Mouse (Mus musculus) embryonic facial prominence, embryonic 15.5 days (tissue): ENCODE measurements at regions not wholly inside any gene's neighbourhood (a gene's known extent, or its start where the extent isn't known, plus 50 kb on each side); places are given as distances from the start of the nearest gene placed in this dataset.

Experiments
- ATAC-seq: fragments of 200-750 bp; cut with Nextera tagmentation; 2 replicates; pipeline ENCODE4 v1.8.0; 2017; ENCODE audit warnings: low read depth, moderate TSS enrichment; ENCODE audit not compliant: insufficient number of reproducible peaks, low FRiP score, low TSS enrichment
- H3K27ac ChIP-seq: fragments of 300-500 bp; sonication (generic); replicated peaks from 2 replicates; pipeline ENCODE4 v1.5.1; 2015; ENCODE audit warnings: mild to moderate bottlenecking, inconsistent platforms
- H3K27me3 ChIP-seq: fragments of 300-500 bp; sonication (generic); 2 replicates; pipeline ENCODE4 v1.6.1; 2015; ENCODE audit warnings: inconsistent platforms
- H3K36me3 ChIP-seq: fragments of 300-500 bp; sonication (generic); 2 replicates; pipeline ENCODE4 v1.6.1; 2015; ENCODE audit warnings: mild to moderate bottlenecking, inconsistent platforms
- H3K4me1 ChIP-seq: fragments of 300-500 bp; sonication (generic); 2 replicates; pipeline ENCODE4 v1.6.1; 2015; ENCODE audit warnings: inconsistent platforms
- H3K4me2 ChIP-seq: fragments of 300-500 bp; sonication (generic); replicated peaks from 2 replicates; pipeline ENCODE4 v1.6.1; 2015; ENCODE audit warnings: mild to moderate bottlenecking, inconsistent platforms
- H3K4me3 ChIP-seq: fragments of 300-500 bp; sonication (generic); replicated peaks from 2 replicates; pipeline ENCODE4 v1.5.1; 2015; ENCODE audit warnings: mild to moderate bottlenecking, inconsistent platforms
- H3K9ac ChIP-seq: fragments of 300-500 bp; sonication (generic); 2 replicates; pipeline ENCODE4 v1.6.1; 2015; ENCODE audit warnings: inconsistent platforms
- H3K9me3 ChIP-seq: fragments of 300-500 bp; sonication (generic); replicated peaks from 2 replicates; pipeline ENCODE4 v1.6.1; 2016; ENCODE audit warnings: inconsistent platforms
- WGBS: fragments of 180-500 bp; shearing (Covaris S2); methylation state at CpG from one replicate; pipeline ENCODE4 v1.1.7; 2015; 5-methylcytosine and 5-hydroxymethylcytosine counted together

DNA sequence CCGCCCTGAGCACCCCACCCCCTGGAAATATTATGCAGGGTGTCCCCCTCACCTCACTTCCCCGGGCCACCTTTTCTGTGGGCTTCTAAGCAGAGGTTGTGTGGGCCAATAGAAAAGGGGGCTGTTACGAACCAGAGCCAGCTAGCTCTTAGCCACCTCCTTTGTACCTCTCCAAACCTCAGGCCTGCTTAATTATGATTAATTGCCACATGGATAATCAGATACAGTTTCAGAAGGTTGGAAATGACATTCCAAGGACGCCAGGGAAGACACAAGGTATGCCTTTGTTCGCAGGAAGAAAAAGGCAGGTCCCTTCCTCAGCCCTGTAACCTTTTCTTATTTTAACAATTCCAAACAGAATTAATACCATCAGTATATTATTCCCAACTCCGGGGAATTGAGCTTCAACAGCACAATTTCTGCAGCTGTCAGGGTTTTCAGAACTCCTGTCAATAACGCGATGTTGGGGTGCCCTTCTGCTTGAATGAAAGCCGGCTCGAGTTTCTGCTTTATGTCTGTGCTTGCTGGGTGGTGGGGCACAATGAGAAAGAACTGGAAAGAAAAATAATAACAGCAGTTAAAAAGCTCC lies 552.1 kb upstream of the Mgmt start:
- H3K4me1 ChIP-seq, result peaks cover 26% of the 10 kb centered on the region
- H3K4me3 ChIP-seq, result no peak overlapping the region
- ATAC-seq, result no peak
- H3K27me3 ChIP-seq, result no peaks in the 10 kb centered on the region
- peak overlapping the region; percentile 71 for H3K27ac ChIP-seq
- 15% methylated on average over 10 of the region's 10 CpGs for WGBS
- peak overlapping the region; percentile 31 for H3K4me2 ChIP-seq
- H3K9ac ChIP-seq, result no peak overlapping the region
- no peaks in the 10 kb centered on the region for H3K9me3 ChIP-seq
- H3K36me3 ChIP-seq, result no peaks in the 10 kb centered on the region

DNA sequence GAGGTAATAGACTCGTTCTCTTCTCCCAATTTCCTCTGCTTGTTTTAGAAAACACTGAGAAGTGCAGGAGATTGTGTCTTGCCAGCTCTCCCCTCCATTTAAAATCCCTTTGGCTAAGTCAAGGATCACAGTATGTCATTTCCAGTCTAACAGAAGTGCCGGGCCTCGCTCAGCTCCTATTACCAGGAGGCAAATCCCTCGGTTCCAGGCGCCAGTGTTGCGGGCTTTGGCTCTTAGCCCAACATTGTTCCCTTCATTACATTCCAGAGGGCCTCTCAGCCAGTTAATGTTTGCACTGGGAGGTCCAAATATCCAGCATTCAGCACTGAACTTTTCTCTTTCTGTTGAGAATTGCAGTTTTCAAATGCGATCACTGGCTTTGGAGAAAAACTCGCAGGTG lies 551.6 kb upstream of the Mgmt start:
- H3K4me3 ChIP-seq, result no peak overlapping the region
- H3K9ac ChIP-seq, result no peak overlapping the region
- no peaks in the 10 kb centered on the region for H3K36me3 ChIP-seq
- 2% methylated on average over 8 of the region's 8 CpGs for WGBS
- H3K4me2 ChIP-seq, result peak overlapping the region; percentile 31
- peak overlapping the region; percentile 71 for H3K27ac ChIP-seq
- peak; percentile 63; the same call in 1 of the 2 replicates for ATAC-seq
- no peaks in the 10 kb centered on the region for H3K9me3 ChIP-seq
- peaks cover 26% of the 10 kb centered on the region for H3K4me1 ChIP-seq
- H3K27me3 ChIP-seq, result no peaks in the 10 kb centered on the region

DNA sequence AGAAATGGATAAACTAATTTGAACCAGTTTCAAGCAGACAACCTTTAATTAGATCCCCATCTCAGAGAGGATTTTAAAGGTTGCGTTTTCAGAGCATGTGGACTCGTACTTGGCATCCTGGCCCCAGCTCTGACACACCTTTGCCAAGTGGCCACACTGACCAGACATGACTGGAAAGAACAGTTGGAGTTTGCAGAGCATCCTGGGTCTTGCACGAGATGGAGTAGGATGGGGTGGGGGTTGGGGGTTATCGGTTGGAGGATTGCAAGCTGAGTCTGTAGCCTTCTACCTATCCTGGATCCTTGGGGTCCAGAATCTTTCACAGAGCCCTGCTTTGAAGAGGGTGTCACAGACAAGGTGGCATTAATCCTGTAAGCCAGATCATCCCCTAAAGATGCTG lies 550.9 kb upstream of the Mgmt start:
- Histone ChIP-seq H3K36me3 (no peaks in the 10 kb centered on the region), H3K9me3 (no peaks in the 10 kb centered on the region), H3K4me1 (peaks cover 26% of the 10 kb centered on the region), H3K27ac (peak overlapping the region; percentile 51; the same call in 1 of the 2 replicates), H3K4me3 (no peak overlapping the region), H3K27me3 (no peaks in the 10 kb centered on the region), H3K4me2 (no peak overlapping the region), H3K9ac (no peak overlapping the region)
- no peak for ATAC-seq
- 45% methylated on average over 4 of the region's 4 CpGs for WGBS

DNA sequence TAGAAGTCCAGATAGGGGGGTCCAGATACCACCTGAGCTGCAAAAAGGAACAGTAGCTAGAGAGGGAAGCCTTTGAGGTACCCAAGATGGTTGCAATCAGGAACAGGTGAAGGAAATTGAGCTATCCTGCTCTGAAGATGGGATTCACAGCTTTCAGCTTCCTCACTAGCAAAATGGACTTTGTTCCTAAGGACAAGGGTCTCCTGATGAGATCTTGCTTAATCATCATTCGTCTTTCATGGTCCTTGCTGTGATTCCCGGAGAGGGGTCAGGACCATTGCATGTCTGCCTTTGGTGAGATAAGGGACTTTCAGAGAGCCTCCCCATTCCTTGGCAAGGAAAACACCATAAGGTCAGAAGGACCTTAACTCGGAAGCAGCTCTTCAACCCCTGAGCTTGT lies 549.4 kb upstream of the Mgmt start:
- Histone ChIP-seq H3K4me2 (no peak overlapping the region), H3K9ac (no peak overlapping the region), H3K4me1 (peaks cover 26% of the 10 kb centered on the region), H3K9me3 (no peaks in the 10 kb centered on the region), H3K4me3 (no peak overlapping the region), H3K27me3 (no peaks in the 10 kb centered on the region), H3K27ac (no peak overlapping the region), H3K36me3 (no peaks in the 10 kb centered on the region)
- WGBS, result 89% methylated on average over 3 of the region's 3 CpGs
- ATAC-seq, result no peak

DNA sequence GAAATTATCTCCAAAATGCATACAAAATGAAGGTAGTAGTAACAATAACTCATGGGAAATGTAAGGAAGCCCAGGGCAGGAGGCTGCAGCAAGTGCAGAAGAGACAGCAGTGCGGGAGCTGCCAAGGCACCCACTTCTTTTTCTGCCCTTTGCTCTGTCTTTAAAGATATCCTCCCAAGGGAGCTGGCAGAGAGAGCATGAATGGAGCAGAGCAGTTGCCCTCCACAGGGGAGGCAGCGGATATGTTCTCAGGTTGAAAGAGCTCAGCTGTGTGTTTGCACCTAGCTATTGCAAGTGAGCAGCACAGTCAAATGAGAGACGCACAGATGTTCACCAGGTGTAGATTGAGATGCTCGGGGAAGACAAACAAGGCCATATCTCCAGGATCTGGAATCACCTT lies 547.9 kb upstream of the Mgmt start:
- no peak overlapping the region for H3K4me2 ChIP-seq
- H3K27ac ChIP-seq, result no peak overlapping the region
- no peak overlapping the region for H3K9ac ChIP-seq
- H3K4me3 ChIP-seq, result no peak overlapping the region
- H3K4me1 ChIP-seq, result peaks cover 23% of the 10 kb centered on the region
- no peak for ATAC-seq
- H3K36me3 ChIP-seq, result no peaks in the 10 kb centered on the region
- H3K27me3 ChIP-seq, result no peaks in the 10 kb centered on the region
- H3K9me3 ChIP-seq, result no peaks in the 10 kb centered on the region
- 71% methylated on average over 4 of the region's 4 CpGs for WGBS

DNA sequence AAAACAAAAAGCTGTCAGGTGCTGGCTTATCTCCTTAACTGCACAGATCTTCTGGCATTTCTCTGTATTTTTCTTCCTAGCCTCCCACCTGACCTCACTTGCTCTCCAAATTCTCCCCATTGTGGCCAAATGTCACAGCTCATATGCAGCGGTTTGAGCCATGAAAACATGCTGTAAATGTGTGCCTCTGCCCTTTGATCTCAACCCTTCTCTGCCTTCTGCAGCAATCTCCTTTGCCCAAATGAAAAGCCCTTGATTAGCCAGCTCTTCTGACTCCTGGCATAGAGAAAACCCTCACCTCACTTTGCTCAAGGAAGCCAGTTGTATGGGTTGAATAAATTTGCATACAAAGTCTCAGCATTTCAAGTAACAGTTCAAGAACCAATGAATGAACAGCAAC lies 546.1 kb upstream of the Mgmt start:
- ATAC-seq, result no peak
- Histone ChIP-seq H3K36me3 (no peaks in the 10 kb centered on the region), H3K4me3 (no peak overlapping the region), H3K4me2 (no peak overlapping the region), H3K27me3 (no peaks in the 10 kb centered on the region), H3K9me3 (no peaks in the 10 kb centered on the region), H3K4me1 (peaks cover 6% of the 10 kb centered on the region; the same call in 1 of the 2 replicates), H3K9ac (no peak overlapping the region), H3K27ac (no peak overlapping the region)
- WGBS, result 47% methylated on average over 1 of the region's 1 CpGs

DNA sequence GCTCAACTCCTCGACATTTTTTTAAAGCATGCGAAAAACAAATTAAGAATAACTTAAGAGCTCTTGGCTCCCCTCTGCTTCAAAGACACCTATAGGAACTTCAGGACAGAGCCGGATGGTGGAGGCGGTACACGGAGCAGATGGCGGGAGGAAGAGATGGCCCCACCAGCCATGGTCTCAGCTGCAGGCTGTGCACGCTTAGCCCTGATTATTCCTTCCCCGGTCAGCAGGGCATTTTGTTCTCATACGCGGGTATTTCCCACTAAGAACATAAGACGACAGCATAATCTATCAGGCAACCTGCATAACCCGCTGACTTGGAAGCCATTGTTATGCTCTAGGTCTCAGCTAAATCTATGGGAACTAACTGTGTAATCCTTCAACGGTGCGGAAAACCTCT lies 544.8 kb upstream of the Mgmt start:
- Histone ChIP-seq H3K4me2 (no peak overlapping the region), H3K27ac (no peak overlapping the region), H3K27me3 (no peaks in the 10 kb centered on the region), H3K4me1 (no peaks in the 10 kb centered on the region), H3K9ac (no peak overlapping the region), H3K9me3 (no peaks in the 10 kb centered on the region), H3K4me3 (no peak overlapping the region), H3K36me3 (no peaks in the 10 kb centered on the region)
- 66% methylated on average over 14 of the region's 14 CpGs for WGBS
- no peak for ATAC-seq

DNA sequence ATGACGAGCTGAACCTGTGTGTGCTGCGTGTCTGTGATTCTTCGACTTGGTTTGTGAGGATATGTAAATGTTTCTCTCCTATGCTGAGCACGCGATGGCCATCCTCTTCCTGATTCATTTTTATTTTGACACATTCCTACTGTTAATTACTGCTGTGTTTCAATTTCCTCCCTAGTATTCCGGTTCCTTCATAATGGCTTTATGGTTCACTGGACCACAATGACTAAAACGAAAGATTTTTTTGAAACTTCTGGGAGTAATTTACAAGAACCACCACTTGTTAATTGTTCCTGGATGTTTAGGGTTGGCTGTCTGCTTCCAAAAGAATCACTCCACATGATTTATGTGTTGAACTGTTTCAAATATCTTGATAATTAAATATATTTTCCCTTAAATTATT lies 537.4 kb upstream of the Mgmt start:
- Histone ChIP-seq H3K4me3 (no peak overlapping the region), H3K9ac (no peak overlapping the region), H3K4me1 (no peaks in the 10 kb centered on the region), H3K4me2 (no peak overlapping the region), H3K27me3 (no peaks in the 10 kb centered on the region), H3K36me3 (no peaks in the 10 kb centered on the region), H3K9me3 (no peaks in the 10 kb centered on the region), H3K27ac (no peak overlapping the region)
- WGBS, result 41% methylated on average over 7 of the region's 7 CpGs
- no peak for ATAC-seq

DNA sequence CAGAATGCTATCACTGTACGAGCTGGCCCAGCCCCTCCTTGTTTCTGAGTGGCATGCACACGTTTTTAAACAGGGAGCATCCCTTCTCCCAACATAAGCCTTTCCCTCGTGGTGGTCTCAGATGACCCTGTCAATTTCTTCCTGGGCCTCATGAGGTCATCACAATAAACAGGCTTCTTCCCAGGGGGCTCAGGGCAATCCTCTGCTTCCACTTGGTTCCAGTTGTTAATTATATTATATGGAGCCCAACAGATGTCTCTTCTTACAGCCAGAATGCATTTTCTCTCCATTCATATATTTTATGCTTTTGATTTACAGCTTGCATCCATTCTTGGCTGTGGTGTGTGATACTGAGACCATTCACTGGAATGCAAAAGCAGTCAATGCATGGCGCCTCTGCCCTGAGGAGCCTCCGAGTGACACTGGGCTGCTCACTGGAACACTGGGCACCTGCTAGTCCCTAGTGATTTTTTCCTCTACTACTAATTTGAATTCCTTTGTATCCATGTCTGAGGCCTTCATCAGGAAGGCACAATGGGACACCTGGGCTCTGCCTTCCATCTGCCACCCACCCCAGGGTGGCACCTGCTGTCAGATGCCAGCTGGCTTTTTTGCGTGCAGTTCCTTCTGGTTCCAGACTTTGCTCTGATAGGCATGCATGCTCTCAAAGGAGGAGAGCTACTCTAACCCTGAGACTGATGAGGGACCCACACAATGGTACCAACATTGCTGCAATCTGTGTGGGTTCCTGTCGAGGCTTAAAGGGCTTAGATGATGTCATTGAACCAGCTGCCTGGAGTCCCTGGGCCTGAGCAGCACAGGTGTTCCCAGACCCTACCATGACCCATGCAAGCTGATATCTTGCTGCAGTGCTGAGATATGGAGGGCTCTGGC lies 528.8 kb upstream of the Mgmt start:
- H3K27ac ChIP-seq, result no peak overlapping the region
- no peaks in the 10 kb centered on the region for H3K36me3 ChIP-seq
- peak; percentile 72 for ATAC-seq
- no peaks in the 10 kb centered on the region for H3K9me3 ChIP-seq
- H3K4me3 ChIP-seq, result no peak overlapping the region
- peaks cover 11% of the 10 kb centered on the region; the same call in 1 of the 2 replicates for H3K4me1 ChIP-seq
- no peak overlapping the region for H3K9ac ChIP-seq
- H3K4me2 ChIP-seq, result no peak overlapping the region
- WGBS, result 41% methylated on average over 7 of the region's 7 CpGs
- H3K27me3 ChIP-seq, result no peaks in the 10 kb centered on the region

DNA sequence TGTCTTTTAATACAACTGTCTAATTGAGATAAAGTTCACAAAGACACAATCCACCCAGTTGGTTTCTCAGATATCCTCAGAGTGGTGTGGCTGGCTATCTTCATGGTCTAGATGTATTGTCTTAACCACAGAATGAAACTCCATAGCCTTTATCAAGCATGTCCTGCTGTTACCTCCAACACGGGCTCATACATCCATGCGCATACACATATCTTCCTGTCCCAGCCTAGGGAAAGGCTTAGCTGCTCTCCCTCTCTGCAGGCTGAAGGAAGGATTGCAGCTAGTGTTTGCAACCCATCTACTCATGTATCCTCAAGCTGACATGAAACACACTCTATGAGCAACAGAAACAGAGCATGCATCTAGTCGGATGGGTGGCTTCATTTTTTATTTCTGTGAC lies 517.2 kb upstream of the Mgmt start:
- peak overlapping the region; percentile 66 for H3K27ac ChIP-seq
- ATAC-seq, result no peak
- peaks cover 25% of the 10 kb centered on the region for H3K4me1 ChIP-seq

DNA sequence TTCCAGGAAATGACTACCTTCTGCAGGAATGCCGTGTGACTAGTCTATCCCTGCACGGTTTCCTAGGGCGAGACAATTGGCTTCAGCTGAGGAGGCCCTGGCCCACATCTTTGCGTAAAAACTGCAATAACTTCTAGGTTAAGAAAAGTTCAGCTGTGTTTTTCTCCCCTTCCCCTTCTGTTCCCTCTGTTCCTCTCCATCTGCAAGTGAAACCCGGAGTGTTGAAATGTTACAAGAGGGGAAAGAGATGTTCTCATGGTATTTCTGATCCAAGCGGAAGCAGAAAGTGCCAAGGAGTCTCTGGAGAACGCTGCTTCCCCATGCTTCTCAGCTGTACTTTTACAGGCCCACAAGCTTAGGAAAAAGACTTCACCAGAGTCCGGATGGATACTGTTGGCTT lies 516.7 kb upstream of the Mgmt start:
- Histone ChIP-seq H3K9ac (no peak overlapping the region), H3K4me3 (no peak overlapping the region), H3K9me3 (no peaks in the 10 kb centered on the region), H3K27ac (peak overlapping the region; percentile 66; the same call in 1 of the 2 replicates), H3K36me3 (no peaks in the 10 kb centered on the region), H3K4me1 (peaks cover 25% of the 10 kb centered on the region), H3K27me3 (no peaks in the 10 kb centered on the region), H3K4me2 (no peak overlapping the region)
- WGBS, result 37% methylated on average over 8 of the region's 8 CpGs
- peak; percentile 31; the same call in 1 of the 2 replicates for ATAC-seq

More for the DNA sequence above, 517.2 kb upstream of the Mgmt start:
- Histone ChIP-seq H3K4me3 (no peak overlapping the region), H3K9me3 (no peaks in the 10 kb centered on the region), H3K27me3 (no peaks in the 10 kb centered on the region), H3K9ac (no peak overlapping the region), H3K36me3 (no peaks in the 10 kb centered on the region), H3K4me2 (no peak overlapping the region)
- WGBS, result 78% methylated on average over 3 of the region's 3 CpGs
